Mouse (Mus musculus) liver, adult 2 months (tissue): ENCODE results near the gene Gm12184.

Source experiments
- CTCF ChIP-seq: fragments of 200-500 bp; IDR thresholded peaks from 2 replicates; pipeline ENCODE4 v1.5.1; 2011; ENCODE audit warnings: low read depth, low read length, control low read depth
- POLR2A ChIP-seq: fragments of 200-500 bp; IDR thresholded peaks from 2 replicates; pipeline ENCODE4 v1.6.1; 2011; ENCODE audit warnings: low read length, control low read depth; ENCODE audit not compliant: insufficient read depth; ENCODE audit errors: extremely low read depth

DNA sequence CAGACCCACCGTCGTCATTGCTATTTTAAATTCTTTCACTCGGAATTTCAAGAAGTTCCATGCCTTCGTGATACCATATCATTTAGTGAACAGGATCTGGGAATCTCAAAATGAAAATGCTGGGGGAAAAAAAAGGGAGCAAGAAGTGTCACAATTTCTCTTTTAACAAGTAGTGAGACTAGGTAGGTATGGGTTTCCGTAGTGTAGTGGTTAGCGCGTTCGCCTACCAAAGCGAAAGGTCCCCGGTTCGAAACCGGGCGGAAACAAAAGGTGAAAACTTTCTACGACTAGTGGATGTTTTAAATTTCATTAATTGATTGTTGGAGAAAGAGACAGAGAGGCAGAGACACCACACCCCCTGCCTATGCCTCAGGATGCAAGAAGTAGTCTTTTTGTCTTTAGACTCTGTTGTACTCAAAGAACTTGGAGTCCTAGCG lies 2.9 kb downstream of the Gm12184 start:
- no peak for TF ChIP-seq CTCF
- TF ChIP-seq POLR2A = no peak
